Mouse (Mus musculus) layer of hippocampus, postnatal 10 days (tissue): ENCODE measurements at regions not wholly inside any gene's neighbourhood (a gene's known extent, or its start where the extent isn't known, plus 50 kb on each side); places are given as distances from the start of the nearest gene placed in this dataset.

Experiments
- DNase-seq, 2 experiments: peaks; one replicate each; pipeline ENCODE4 v3.0.0; 2021; ENCODE audit warnings: low spot score in 2 of 2

GRCm38 (mm10) chr6:121560852-121561251 lies 74.3 kb upstream of the A2m start:
- DNase-seq: peak; percentile 64 to 73

DNA sequence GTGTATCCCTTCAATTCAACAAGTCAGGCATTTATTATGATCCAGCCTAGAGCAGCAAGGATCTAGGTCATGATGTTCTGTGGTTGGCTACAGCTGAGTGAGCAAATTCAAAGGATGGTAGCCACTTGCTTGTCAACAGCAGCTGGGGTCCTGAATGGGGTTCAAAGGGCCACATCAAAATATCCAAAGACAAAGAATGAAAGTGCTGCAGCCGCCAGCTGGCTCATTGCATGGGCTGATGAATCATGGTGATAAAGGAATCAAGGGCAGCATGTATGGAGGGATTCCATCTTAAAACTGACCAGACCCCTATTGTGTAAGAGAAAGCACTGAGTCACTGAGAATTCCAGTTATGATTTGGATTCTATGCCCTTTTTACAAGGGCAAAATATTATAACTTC lies 74.8 kb upstream of the A2m start:
- no peak for DNase-seq

DNA sequence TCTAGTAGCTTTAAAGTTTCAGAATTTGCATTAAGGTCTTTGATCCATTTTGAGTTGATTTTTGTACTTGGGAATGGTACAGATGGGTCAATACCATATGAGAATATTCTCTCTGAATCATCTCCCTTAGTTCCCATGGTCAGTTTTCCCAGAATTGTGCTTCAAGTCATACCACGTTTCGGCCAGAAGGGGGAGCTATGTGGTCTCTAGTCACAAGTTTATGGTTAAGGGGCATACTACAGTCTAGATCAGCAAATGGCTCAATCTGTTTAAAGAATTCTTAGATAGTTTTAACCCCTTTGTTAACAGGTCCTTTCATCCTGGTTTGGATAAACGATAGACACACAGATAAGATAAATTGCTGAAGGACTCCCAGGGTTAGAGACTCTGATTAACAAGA lies 78.7 kb upstream of the A2m start:
- peak; percentile 28 to 49 for DNase-seq

DNA sequence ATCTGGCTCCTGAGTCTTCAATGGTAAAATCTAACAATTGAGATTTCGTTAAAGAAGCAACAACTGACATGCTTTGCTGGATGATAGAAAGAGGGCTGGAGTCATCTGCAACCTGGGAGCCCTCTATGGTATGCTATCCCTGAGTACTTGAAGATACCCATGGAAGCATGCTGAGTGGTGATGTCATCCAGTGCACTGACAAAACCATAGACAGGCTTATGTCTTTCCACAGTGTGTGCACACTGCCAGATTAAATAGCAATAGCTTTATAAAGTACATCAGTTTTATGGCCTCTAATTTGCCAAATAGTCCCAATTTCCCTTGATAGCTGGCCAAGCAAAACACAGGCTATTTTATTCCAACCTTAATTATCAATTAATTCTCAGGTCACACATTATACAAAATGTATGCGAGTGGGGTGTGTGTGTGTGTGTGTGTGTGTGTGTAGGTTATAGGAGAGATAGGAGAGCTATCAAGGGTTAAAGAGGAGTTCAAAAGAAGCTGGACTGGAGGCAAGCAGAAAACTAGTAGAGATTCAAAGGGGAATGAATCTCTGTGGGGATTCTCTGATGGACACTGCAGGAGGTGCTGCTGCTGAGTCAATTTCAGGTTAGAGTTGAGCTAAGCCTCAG lies 80.1 kb upstream of the Iqsec3 start:
- DNase-seq: no peak

DNA sequence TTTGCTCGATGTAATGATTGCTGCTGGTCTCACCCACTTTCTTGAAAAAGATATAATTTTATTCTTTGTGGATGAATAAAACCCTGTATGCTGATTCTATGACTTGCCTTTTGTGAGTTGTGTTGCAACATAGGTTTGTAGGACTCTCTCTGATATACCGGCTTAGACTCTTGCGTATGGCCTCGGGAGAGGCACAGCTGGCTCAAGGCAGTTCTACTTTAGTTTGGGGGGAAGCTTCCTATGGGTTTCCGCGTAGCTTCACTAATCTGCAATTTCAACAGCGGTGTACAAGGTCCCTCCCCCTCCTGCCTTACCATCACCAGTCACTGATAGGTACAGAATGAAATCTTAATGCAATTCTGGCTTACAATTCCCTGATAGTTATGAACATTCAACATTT lies 60.0 kb upstream of the Iqsec3 start:
- DNase-seq: peak in 1 of 2 experiments; percentile 8

- peak; percentile 80 to 83 for DNase-seq
These were observed 59.4 kb upstream of the Iqsec3 start for GRCm38 (mm10) chr6:121532926-121533325.

- peak in 1 of 2 experiments; percentile 10 for DNase-seq
These were observed 58.4 kb upstream of the Iqsec3 start for GRCm38 (mm10) chr6:121531825-121532389.

DNA sequence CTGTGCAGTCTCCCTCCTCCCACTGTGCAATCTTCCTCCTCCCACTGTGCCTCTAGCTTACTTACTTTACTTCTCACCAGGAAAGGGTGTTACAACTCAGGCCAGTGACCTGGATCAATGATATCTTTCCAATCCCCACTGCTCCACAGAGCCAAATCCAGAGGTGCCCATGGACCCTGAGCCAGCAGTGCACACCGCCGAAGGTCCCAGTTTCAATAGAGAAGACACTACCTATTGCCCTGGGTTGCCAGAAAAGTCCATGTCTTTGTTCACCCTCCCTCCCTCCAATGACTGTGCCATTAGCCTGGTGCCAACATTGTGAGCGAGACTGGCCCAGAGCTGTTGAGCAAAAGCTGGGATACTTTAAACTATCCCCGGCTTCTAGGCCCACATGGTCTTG lies 53.8 kb upstream of the Iqsec3 start:
- DNase-seq: peak; percentile 1 to 11

DNA sequence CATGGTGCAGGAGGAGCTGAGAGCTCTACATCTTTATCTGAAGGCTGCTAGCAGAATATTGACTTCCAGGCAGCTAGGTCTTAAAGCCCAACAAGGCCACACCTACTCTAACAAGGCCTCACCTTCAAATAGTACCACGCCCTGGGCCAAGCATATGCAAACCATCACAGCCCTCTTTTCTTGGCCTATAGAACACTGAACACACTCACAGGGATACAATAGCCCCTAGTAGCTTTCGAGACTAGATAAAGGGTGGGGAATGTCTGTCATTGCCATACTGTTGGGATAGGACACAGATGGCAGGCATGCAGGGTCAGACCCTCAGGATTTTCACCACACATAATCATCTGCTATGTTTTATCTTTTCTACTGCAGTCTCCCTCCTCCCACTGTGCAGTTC lies 52.6 kb upstream of the Iqsec3 start:
- peak in 1 of 2 experiments; percentile 0 for DNase-seq

DNA sequence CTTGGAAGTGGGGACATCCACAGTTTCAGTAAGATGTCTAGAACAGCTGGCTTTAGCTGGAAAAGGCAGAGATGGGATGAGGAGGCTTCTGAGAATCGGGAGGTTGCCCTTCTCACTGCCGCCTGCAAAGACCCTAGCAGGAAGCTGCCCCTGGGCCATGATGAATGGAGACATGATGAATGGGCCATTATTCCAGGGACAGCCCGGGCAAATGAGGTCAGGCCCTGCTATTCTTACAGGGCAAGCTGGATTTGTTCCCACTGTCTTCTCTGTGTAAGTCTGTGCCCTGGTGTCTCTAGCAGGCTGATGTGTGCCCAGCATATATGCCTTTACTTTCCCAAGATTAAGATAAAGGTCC lies 51.1 kb upstream of the Iqsec3 start:
- DNase-seq: peak in 1 of 2 experiments; percentile 1

DNA sequence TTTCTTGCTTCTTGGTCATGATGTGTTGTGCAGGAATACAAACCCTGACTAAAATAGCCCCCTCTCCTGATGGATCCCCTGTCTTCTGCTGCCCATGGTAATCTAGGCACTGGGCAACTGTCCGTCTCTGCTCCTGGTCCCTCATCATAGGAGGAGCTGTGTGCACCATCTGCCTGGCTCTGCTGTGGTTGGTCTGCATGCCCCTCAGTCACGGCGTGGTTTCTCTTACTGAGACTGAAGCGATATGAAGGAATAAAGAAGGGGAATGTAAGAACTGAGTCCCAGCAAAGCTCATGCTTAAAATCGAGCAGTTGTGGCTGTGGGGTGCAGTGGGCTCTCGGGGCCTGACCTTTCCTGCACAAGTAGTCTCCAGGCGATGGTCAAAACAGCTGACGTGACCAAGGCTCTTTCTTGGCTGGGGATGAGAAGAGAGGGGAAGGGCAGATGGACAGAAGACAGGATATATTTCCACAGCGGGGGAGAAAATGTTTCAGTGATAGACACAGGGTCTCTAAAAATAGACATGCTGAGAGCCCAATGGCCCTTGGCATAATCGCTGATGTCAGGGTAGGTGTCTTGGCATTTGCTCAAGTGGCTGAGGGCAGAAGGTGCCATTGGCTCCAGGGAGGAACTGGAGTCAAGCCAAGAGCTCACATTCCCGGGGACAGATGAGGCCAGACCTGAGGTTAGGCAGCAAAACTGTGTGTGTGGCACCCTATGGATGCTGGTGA lies 50.6 kb upstream of the Iqsec3 start:
- peak; percentile 2 to 10 for DNase-seq
